Mouse (Mus musculus) forelimb bud, embryonic 11.5 days (tissue): ENCODE measurements around the gene Auh.

Experiments
- DNase-seq: peaks from one replicate; pipeline ENCODE4 v3.0.0-alpha.2; 2012; ENCODE audit warnings: low read depth, low spot score

Gene Auh

GRCm38 (mm10) chr13:52879918-52880317, 49.6 kb downstream of the Auh start:
- DNase-seq: no peak

GRCm38 (mm10) chr13:52879291-52879690, 50.2 kb downstream of the Auh start:
- no peak for DNase-seq

- no peak for DNase-seq
Observed at GRCm38 (mm10) chr13:52878823-52879222, 50.7 kb downstream of the Auh start.

- no peak for DNase-seq
Observed at GRCm38 (mm10) chr13:52875541-52876325, 53.7 kb downstream of the Auh start.

- DNase-seq: no peak
Observed at GRCm38 (mm10) chr13:52875089-52875488, 54.4 kb downstream of the Auh start.

GRCm38 (mm10) chr13:52874338-52874737, 55.1 kb downstream of the Auh start:
- DNase-seq: no peak

GRCm38 (mm10) chr13:52873923-52874322, 55.6 kb downstream of the Auh start:
- DNase-seq: no peak

GRCm38 (mm10) chr13:52866005-52866792, 63.3 kb downstream of the Auh start:
- no peak for DNase-seq

GRCm38 (mm10) chr13:52863436-52863835, 66.0 kb downstream of the Auh start:
- DNase-seq: no peak

GRCm38 (mm10) chr13:52860006-52860685, 69.3 kb downstream of the Auh start:
- DNase-seq: no peak

GRCm38 (mm10) chr13:52859065-52859820, 70.2 kb downstream of the Auh start:
- DNase-seq: no peak

GRCm38 (mm10) chr13:52858373-52858772, 71.1 kb downstream of the Auh start:
- DNase-seq: no peak

- no peak for DNase-seq
Observed at GRCm38 (mm10) chr13:52857781-52858180, 71.7 kb downstream of the Auh start.

- DNase-seq: peak; percentile 41
Observed at GRCm38 (mm10) chr13:52853536-52853935, 75.9 kb downstream of the Auh start.

- no peak for DNase-seq
Observed at GRCm38 (mm10) chr13:52851886-52852285, 77.6 kb downstream of the Auh start.

- DNase-seq: no peak
Observed at GRCm38 (mm10) chr13:52850024-52850723, 79.3 kb downstream of the Auh start.

GRCm38 (mm10) chr13:52849394-52849801, 80.1 kb downstream of the Auh start:
- no peak for DNase-seq

- DNase-seq: no peak
Observed at GRCm38 (mm10) chr13:52847481-52847880, 82.0 kb downstream of the Auh start.

GRCm38 (mm10) chr13:52847071-52847470, 82.4 kb downstream of the Auh start:
- DNase-seq: no peak

- DNase-seq: no peak
Observed at GRCm38 (mm10) chr13:52845618-52846017, 83.9 kb downstream of the Auh start.
